Mouse (Mus musculus): ENCODE results near the gene Fbxw4.

Fbxw4 gene

GRCm38 (mm10) chr19:45544152-45544924 is 115.8 kb downstream of the Fbxw4 start:
- no peak for DNase-seq (ENCODE audit: low read depth in 2 of 2, low spot score in 2 of 2)

GRCm38 (mm10) chr19:45542061-45542460 is 118.1 kb downstream of the Fbxw4 start:
- DNase-seq (ENCODE audit: low read depth in 2 of 2, low spot score in 2 of 2), result no peak

GRCm38 (mm10) chr19:45541409-45542041 is 118.6 kb downstream of the Fbxw4 start:
- no peak for DNase-seq (ENCODE audit: low read depth in 2 of 2, low spot score in 2 of 2)

- no peak for DNase-seq (ENCODE audit: low read depth in 2 of 2, low spot score in 2 of 2)
Measured at GRCm38 (mm10) chr19:45540657-45541408, 119.3 kb downstream of the Fbxw4 start.

GRCm38 (mm10) chr19:45537505-45537904 is 122.6 kb downstream of the Fbxw4 start:
- DNase-seq (ENCODE audit: low read depth in 2 of 2, low spot score in 2 of 2), result peak; percentile 42 to 52

GRCm38 (mm10) chr19:45535929-45536328 is 124.2 kb downstream of the Fbxw4 start:
- no peak for DNase-seq (ENCODE audit: low read depth in 2 of 2, low spot score in 2 of 2)

GRCm38 (mm10) chr19:45535214-45535735 is 124.8 kb downstream of the Fbxw4 start:
- no peak for DNase-seq (ENCODE audit: low read depth in 2 of 2, low spot score in 2 of 2)

- no peak for DNase-seq (ENCODE audit: low read depth in 2 of 2, low spot score in 2 of 2)
Measured at GRCm38 (mm10) chr19:45533617-45534016, 126.5 kb downstream of the Fbxw4 start.

GRCm38 (mm10) chr19:45531554-45531953 is 128.6 kb downstream of the Fbxw4 start:
- DNase-seq (ENCODE audit: low read depth in 2 of 2, low spot score in 2 of 2), result no peak

GRCm38 (mm10) chr19:45530200-45530995 is 129.7 kb downstream of the Fbxw4 start:
- no peak for DNase-seq (ENCODE audit: low read depth in 2 of 2, low spot score in 2 of 2)

GRCm38 (mm10) chr19:45529294-45529693 is 130.8 kb downstream of the Fbxw4 start:
- DNase-seq (ENCODE audit: low read depth in 2 of 2, low spot score in 2 of 2), result no peak

All from CD8-positive naive resting alpha-beta T cell, adult 2 months (primary cell).